Mouse (Mus musculus): ENCODE data around the gene Rab3gap2.
"Not testable (repeated sequence)": the region's sequence is repeated elsewhere in the genome, so short reads cannot be mapped to it uniquely, and the experiment has no call there.

Rab3gap2 gene

GRCm38 (mm10) chr1:185280616-185281015 is 76.7 kb downstream of the Rab3gap2 start:
- DNase-seq (ENCODE audit: low read depth, low spot score), result no peak

GRCm38 (mm10) chr1:185282846-185283245 is 78.9 kb downstream of the Rab3gap2 start:
- no peak for DNase-seq (ENCODE audit: low read depth, low spot score)

DNA sequence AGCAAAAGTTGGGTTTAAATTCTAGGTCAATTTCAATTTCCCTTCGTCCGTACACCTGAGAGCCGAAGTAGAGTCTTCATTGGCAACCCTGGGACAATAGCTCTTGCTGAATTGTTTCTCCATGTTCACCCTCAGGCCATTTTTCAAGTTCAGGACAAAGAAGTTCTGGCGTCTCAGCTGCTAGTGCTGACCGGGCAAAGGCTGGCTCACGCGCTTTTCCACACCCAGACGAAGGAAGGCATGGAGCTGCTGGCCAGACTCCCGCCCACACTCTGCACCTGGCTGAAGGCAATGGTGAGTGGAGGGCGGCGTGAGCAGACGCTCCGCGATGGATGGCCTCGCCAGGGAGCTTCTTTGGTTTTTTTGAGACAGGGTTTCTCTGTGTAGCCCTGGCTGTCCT is 79.3 kb downstream of the Rab3gap2 start:
- no peak for DNase-seq (ENCODE audit: low read depth, low spot score)

DNA sequence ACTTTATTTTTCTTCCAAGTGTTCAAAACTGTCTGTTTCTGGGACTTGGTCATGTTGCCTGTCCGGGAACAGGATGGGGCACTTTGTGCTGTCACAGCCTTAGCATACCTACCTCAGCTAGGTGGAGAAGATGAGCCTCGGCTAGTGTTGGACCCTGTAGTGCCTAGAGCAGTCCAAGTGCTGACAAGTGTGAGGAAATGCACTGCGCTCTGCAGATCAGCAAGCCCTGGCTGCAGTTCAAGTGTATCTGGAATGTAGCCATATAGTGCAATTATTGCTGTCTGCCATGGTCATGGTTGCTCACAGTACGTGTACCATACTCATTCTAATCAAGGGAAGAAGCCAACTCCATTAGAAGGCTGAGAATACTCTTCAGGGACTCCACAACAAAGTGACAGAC is 80.8 kb downstream of the Rab3gap2 start:
- no peak for DNase-seq (ENCODE audit: low read depth, low spot score)

- DNase-seq (ENCODE audit: low read depth, low spot score), result no peak
These were observed 81.3 kb downstream of the Rab3gap2 start for GRCm38 (mm10) chr1:185285171-185285570.

DNA sequence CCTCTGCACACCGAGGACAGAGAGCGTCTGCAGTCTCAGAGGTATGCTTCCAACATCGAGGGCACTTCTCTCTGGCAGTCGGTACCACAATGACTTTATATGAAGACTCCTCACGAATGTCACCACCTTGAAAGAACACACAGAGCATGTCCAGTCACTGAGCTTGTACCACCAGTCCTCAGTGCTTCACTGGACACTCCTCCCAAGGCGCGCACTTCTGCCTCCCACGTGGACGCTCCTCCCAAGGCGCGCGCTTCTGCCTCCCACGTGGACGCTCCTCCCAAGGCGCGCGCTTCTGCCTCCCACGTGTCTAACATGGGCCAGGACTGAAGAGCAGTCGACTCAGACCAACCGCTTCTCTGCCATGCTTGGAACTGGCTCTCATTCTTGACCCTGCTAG is 83.1 kb downstream of the Rab3gap2 start:
- DNase-seq (ENCODE audit: low read depth, low spot score), result no peak

- no peak for DNase-seq (ENCODE audit: low read depth, low spot score)
These were observed 85.3 kb downstream of the Rab3gap2 start for GRCm38 (mm10) chr1:185289231-185289630.

DNA sequence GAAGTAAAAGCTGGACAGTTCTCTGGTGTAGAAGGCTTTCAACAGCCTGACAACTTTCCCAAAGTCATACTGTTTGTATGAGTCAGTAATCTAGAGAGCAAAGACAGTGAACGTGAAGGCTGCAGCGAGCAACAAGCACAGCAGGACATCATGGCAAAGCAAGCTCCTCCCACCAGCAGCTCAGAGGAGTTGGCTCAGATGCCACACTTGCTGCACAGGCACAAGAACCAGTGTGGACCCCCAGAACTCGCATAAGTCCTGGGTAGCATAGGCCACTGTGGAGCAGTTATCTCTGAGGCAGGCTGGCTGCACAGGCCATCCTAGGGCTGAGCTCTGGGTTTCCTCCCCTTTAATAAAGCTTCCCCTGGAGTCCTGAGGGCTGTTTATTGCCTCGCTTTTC is 87.4 kb downstream of the Rab3gap2 start:
- DNase-seq (ENCODE audit: low read depth, low spot score), result no peak

DNA sequence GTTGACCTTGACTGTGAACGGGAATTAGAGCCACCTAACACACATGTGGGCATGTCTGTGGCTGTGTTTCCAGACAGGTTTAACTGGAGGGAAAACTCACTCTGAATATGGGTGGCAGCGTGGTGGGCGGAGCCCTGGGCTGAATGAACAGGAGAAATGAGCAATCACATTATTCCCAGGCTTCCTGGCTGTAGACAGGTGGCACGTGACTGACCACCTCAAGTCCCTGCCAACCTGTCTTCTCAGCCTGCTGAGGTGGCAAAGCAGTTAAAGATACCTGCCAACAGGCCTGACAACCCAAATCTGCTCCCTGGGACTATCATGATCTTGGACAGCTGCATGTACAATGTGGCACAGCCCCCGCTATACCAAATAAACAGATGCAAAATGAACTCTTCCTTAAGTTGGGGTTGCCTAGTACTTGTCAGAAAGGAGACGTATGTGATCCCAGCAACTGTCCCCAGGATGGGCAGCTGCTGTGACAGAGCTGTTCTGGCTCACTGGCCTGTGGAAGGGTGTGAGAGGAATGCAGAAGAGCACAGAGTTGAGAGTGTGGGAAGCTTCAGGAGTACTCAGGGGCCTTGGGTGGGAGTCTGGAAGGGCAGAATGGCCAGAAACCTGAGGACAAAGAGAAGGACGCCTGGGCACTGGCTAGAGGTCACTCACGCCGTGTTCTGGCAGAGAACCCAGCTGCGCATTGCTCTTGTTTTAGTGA is 88.9 kb downstream of the Rab3gap2 start:
- DNase-seq (ENCODE audit: low read depth, low spot score), result no peak

DNA sequence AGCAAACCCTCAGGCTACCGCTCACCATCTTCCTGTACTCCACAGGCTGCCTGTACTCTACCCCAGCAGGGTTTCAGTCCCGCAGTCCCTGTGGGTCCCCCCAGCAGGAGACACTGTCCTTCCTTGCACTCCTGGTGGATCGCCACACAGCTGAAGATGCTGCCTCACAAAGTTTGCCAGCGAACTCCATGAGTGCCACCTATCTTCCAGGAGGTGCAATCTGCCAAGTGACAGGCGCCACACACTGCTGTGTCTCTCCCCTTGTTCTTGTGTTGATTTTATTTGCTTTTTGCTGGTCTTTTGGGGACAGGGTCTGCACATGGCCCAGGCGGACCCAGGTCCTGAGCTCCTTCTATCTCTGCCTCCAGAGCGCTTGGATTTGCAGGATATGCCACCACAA is 92.9 kb downstream of the Rab3gap2 start:
- DNase-seq (ENCODE audit: low read depth, low spot score), result no peak

- no peak for DNase-seq (ENCODE audit: low read depth, low spot score)
These were observed 94.6 kb downstream of the Rab3gap2 start for GRCm38 (mm10) chr1:185298496-185298895.

- no peak for DNase-seq (ENCODE audit: low read depth, low spot score)
These were observed 98.9 kb downstream of the Rab3gap2 start for GRCm38 (mm10) chr1:185302816-185303215.

DNA sequence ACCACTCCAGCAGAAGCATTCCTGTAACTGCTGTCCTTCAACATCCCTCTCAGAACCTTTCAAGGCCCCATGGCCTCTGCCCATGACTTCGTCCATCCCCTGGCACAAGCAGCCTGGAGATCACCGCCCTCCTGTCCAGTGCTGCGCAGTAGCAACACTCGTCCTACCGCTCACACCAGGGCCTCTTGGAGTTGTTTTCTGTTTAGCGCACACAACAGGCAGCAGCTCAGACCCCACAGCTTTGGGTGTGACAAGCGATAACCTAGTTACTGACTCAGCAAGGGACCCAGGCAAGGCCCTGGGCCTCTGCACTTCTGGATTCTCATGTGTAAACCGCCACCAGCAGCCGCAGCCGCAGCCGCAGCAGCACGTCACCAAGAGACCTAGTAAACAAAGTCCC is 102.9 kb downstream of the Rab3gap2 start:
- DNase-seq (ENCODE audit: low read depth, low spot score), result no peak

DNA sequence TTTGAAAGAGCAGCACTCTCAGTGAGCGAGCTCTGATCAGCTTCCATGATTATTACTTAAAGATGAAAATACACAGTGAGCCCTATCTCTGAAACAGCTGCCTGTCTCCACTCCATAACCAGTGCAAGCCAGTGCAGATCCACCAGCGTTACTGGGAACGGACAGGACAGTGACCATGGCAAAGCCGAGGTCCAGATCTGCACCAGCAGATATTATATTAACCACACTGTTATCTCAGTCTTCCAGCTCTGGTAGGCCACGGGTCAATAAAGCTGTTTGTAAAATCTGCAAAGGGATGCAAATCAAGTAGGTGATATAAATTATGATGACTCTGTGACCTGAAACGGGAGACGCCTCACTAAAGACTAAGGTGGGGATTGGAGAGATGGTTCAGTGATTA is 103.7 kb downstream of the Rab3gap2 start:
- DNase-seq (ENCODE audit: low read depth, low spot score), result no peak

DNA sequence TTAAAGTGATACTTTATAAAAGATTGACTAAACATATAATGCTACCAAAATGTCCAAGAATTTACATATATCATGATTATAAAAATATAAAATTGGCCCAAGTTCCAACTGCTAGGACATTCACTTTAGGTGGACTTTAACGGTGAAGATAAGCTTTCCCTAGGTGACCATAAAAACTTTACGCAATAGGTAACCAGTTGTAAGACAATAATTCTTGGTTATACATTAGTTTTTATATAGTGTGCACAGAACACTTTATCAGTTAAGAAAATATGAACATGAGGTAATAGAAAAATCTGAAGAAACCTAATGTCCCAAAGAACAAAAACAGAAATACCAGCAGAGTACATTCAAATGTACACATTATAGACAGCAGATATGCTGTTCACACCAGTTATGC is 104.4 kb downstream of the Rab3gap2 start:
- no peak for DNase-seq (ENCODE audit: low read depth, low spot score)

GRCm38 (mm10) chr1:185308908-185309307 is 105.0 kb downstream of the Rab3gap2 start:
- no peak for DNase-seq (ENCODE audit: low read depth, low spot score)

DNA sequence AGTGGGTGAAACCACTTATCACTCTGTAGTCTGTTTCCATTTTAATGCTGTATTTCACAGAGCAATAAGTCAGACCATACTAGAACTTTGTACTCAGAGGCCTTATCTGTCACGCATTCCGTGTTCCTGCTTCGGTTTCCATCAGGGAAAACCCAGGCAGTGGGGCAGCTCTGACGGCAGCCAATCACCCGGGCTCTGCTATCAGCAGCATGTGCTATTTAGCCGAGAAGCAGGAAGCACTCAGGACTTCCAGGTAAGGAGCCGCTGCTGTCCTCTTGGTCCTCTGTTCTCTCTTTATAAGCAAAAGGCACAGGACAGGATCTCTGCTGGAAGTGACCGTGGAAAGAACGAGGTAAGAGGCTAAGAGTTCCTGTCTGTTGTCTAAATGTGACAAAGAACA is 108.0 kb downstream of the Rab3gap2 start:
- no peak for DNase-seq (ENCODE audit: low read depth, low spot score)

DNA sequence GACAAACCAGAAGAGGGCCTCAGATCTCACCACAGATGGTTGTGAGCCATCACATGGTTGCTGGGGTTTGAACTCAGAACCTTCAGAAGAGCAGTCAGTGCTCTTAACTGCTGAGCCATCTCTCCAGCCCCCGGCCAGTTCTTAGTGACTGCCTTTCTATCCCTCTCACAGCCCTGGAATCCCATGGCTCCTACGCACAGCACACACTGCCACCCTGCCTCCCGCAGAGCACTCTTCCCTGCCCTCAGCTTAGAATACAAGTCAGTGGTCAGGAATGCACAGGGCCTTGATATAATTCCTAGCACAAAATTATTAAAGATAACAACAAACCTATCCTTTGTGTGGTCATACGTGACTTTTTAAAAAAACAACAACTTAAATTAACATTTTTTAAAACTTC is 110.6 kb downstream of the Rab3gap2 start:
- DNase-seq (ENCODE audit: low read depth, low spot score), result no peak

GRCm38 (mm10) chr1:185315846-185316568 is 112.1 kb downstream of the Rab3gap2 start:
- peak; percentile 62 for DNase-seq (ENCODE audit: low read depth, low spot score)

GRCm38 (mm10) chr1:185327754-185328345 is 123.9 kb downstream of the Rab3gap2 start:
- DNase-seq (ENCODE audit: low read depth, low spot score), result not testable (repeated sequence)

DNA sequence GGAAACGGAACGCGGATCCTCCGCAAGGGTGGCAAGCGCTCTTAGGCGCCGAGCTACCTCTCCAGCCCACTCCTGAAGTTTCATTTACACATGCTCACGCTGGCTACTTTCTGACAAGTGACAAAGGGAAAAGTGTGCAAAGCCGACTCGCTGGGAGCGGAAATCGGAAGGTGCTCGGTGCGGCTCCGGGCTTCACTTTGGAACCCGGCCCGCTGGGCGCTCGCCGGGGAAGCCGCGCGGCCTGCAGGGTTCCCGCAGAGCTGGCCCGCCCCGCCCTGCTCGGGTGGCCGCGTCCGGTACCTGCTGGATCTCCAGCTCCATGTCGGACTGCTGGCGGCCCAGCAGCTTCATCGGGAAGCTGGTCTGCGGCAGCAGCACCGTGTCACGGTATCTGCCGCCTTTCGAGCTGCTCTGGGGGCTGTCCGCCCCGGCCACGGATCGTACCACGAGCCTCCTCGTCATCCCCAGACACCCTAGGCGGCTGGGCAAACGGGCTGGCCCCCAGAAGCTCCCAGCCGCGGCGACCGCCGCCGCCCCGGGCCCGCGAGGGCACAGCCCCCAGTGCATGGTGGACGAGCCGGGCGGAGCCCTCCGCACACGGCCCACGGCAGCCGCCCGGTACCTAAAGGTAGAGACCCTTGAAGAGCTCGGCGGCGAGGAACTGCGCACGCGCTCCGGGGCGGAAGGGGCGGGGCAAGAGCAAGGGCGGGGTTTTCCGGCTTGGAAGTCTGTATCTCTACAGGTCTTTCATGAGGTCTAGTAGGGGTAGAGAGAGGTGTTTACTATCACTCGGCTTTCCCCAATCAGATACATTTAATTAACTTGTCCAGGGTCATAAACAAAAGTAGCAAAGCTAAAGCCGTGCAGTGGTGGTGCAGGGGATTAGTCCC is 125.0 kb downstream of the Rab3gap2 start, which contains the start of gene Iars2:
Gene Iars2, minus strand, starts transcription at position 676 of the 890 bp plus-strand sequence.
- peak; percentile 64 for DNase-seq (ENCODE audit: low read depth, low spot score)

GRCm38 (mm10) chr1:185329851-185330250 is 125.9 kb downstream of the Rab3gap2 start:
- DNase-seq (ENCODE audit: low read depth, low spot score), result no peak

Measured in telencephalon, adult 2 months (tissue).